ENCODE assay signal across 9 mouse cellular contexts in the genomic region with DNA sequence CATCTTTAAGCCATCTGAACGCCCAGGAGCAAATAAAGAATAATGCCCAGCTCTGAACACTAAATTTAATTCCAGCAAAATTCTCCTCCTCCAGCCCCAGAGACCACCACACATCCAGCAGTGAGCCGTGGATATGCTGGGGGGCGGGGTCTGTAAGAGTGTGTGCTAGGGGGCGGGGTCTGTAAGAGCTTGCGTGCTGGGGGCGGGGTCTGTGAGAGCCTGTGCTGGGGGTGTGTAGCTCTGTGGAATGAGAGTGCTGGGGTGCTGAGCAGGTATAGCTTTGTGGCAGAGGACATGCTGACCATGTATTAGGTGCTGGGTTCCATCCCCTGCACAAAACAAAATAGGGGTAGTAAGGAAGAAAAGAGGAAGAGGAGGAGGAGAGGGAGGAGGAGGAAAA.
A peak's percentile ranks its signal among the peaks of the same experiment; 100 is the strongest.
DNase-seq lines count a peak whose midpoint lies in the region; ATAC-seq lines count a peak whose summit lies in the region.
"Had no signal": no experiment of that assay in that cellular context is flagged by ENCODE, and none has a peak within 500 bp of the region (broad histone marks: within the 10 kb centered on the region; RNA-seq: fewer than 3 reads in every experiment).

No protein-coding gene starts in this region.

- peaks cover 24% of the 10 kb centered on the region for H3K4me1 ChIP-seq in hindbrain, embryonic 15.5 days (replicated peaks)

- WGBS in hindbrain, embryonic 15.5 days = 23% methylated on average over 6 of the region's 6 CpGs

- no peaks in the 10 kb centered on the region for H3K36me3 ChIP-seq in hindbrain, embryonic 15.5 days
- H3K36me3 ChIP-seq: heart, embryonic 13.5 days had no signal

- H3K27ac ChIP-seq in hindbrain, embryonic 15.5 days (replicated peaks) = no peak overlapping the region
- H3K27ac ChIP-seq: heart, embryonic 13.5 days had no signal

- peak; percentile 41 for DNase-seq in right cerebral cortex, postnatal 4 days
- DNase-seq in right cerebral cortex, adult 2 months (ENCODE audit: low spot score in 2 of 2) = no peak
- DNase-seq in lung, postnatal 10 days = peak; percentile 62
- DNase-seq in thymus, postnatal 25 days = peak; percentile 54
- DNase-seq in heart, postnatal 14 days = no peak
- no peak for DNase-seq in cerebellum, adult 9-11 months
- DNase-seq in left cerebral cortex, postnatal 4 days = no peak

- intact Hi-C loops in heart, postnatal 14 days (cut with DNase I) = no loop called here
- intact Hi-C loops in left cerebral cortex, postnatal 4 days (cut with DNase I) = no loop called here

- peak; percentile 69; the same call in 1 of the 2 replicates for ATAC-seq in hindbrain, embryonic 15.5 days (ENCODE audit: low FRiP score, low read depth)

- no peak overlapping the region for H3K4me3 ChIP-seq in hindbrain, embryonic 15.5 days
- H3K4me3 ChIP-seq: heart, embryonic 13.5 days had no signal

- H3K9ac ChIP-seq in hindbrain, embryonic 15.5 days = no peak overlapping the region
- H3K9ac ChIP-seq: heart, embryonic 13.5 days had no signal

- peak overlapping the region; percentile 7 for H3K4me2 ChIP-seq in hindbrain, embryonic 15.5 days
- H3K4me2 ChIP-seq: heart, embryonic 13.5 days had no signal

- H3K27me3 ChIP-seq in hindbrain, embryonic 15.5 days = no peaks in the 10 kb centered on the region
- H3K27me3 ChIP-seq: heart, embryonic 13.5 days had no signal

- no peaks in the 10 kb centered on the region for H3K9me3 ChIP-seq in hindbrain, embryonic 15.5 days
- H3K9me3 ChIP-seq: heart, embryonic 13.5 days had no signal

Comparison
In these comparisons a context has a peak if more than half of its experiments do, and no peak if none do; other contexts are left out.
1. DNase-seq: peak in right cerebral cortex, postnatal 4 days (single experiment), lung, postnatal 10 days (single experiment) and thymus, postnatal 25 days (single experiment); none in right cerebral cortex, adult 2 months (0 of 2), heart, postnatal 14 days (0 of 2), cerebellum, adult 9-11 months (single experiment) and left cerebral cortex, postnatal 4 days (single experiment).